ENCODE assay signal across 19 mouse cellular contexts in the genomic region with DNA sequence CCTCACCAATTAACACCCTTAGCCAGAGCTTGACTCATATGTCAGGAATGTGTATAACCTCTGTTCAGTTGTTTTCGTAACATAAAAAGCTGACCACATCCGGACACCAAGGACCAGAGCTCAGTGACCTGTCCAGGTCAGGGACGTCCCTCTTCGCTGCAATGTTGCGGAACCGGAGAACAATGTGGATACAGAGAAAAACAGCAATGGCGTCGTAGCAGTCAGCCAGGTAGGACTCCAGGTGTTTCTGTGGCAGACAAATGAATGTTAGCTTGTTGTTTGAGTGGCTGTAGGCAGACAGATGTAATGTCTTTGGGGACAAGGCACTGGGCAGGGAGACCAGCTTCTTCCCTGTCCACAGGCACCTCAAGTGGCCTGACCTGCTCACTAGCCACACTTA. TPM values are rescaled to one million over a fixed set of nuclear protein-coding genes. Genes with fewer than 3 reads are reported as not detected.
"Had no signal": no experiment of that assay in that cellular context is flagged by ENCODE, and none has a peak within 500 bp of the region (broad histone marks: within the 10 kb centered on the region; RNA-seq: fewer than 3 reads in every experiment).

No protein-coding gene starts in this region.

- H3K4me1 ChIP-seq: neural tube, embryonic 13.5 days; neural tube, embryonic 15.5 days; stomach, embryonic 15.5 days had no signal

- H3K9ac ChIP-seq: neural tube, embryonic 13.5 days; neural tube, embryonic 15.5 days; stomach, embryonic 15.5 days had no signal

- H3K4me3 ChIP-seq: neural tube, embryonic 13.5 days; neural tube, embryonic 15.5 days; stomach, embryonic 15.5 days had no signal

- H3K27ac ChIP-seq: neural tube, embryonic 13.5 days; neural tube, embryonic 15.5 days; stomach, embryonic 15.5 days; stomach, postnatal 0 days had no signal

- DNase-seq: retina, postnatal 1 day; right cerebral cortex, adult 18-20 months; right cerebral cortex, postnatal 14 days; right cerebral cortex, postnatal 25 days; right cerebral cortex, postnatal 4 days; spleen, adult 18-20 months; thymus, adult 18-20 months; thymus, adult 2 months; thymus, postnatal 14 days; thymus, postnatal 25 days; thymus, postnatal 36 days; thymus, postnatal 4 days had no signal

- H3K9me3 ChIP-seq: neural tube, embryonic 15.5 days; stomach, embryonic 15.5 days had no signal

- H3K4me2 ChIP-seq: neural tube, embryonic 13.5 days; neural tube, embryonic 15.5 days; stomach, embryonic 15.5 days had no signal

- H3K36me3 ChIP-seq: neural tube, embryonic 13.5 days; neural tube, embryonic 15.5 days; stomach, embryonic 15.5 days had no signal

RNA-seq across cellular contexts. Expression of gene H2-Q1, which starts 42.2 kb away (rescaled TPM):
- polyA plus RNA-seq: neural tube, embryonic 14.5 days; spleen, adult 2 months; stomach, postnatal 0 days; testis, adult 2 months had no signal
